Mouse (Mus musculus): ENCODE data around the gene Ly6g6c.

Gene Ly6g6c

GRCm38 (mm10) chr17:35115046-35116019 is 50.1 kb downstream of the Ly6g6c start, which contains the start of gene Ly6g5b:
Ly6g5b (minus strand) TSS chr17:35115428.
- DNase-seq (ENCODE audit: low spot score) = no peak
